Mouse (Mus musculus) lung, postnatal 0 days (tissue): ENCODE data around the gene Prep.

Experiments
- CTCF ChIP-seq: IDR thresholded peaks from 2 replicates; pipeline ENCODE4 v1.5.1; 2016; ENCODE audit warnings: antibody characterized with exemption, mild to moderate bottlenecking
- EP300 ChIP-seq: IDR thresholded peaks from 2 replicates; pipeline ENCODE4 v1.6.1; 2016; ENCODE audit warnings: antibody characterized with exemption, mild to moderate bottlenecking, control low read depth

GRCm38 (mm10) chr10:45091462-45092079, 24.6 kb downstream of the Prep start:
- peak; percentile 90 for TF ChIP-seq EP300
- TF ChIP-seq CTCF, result no peak
